Mouse (Mus musculus) gastrocnemius, adult 18-20 months (tissue): ENCODE results near the gene Mex3d. TPM values are rescaled to one million over a fixed set of nuclear protein-coding genes. Genes with fewer than 3 reads are reported as not detected.

ENCODE experiments used
- DNase-seq: peaks from one replicate; pipeline ENCODE4 v3.0.0; 2021; ENCODE audit warnings: low spot score
- long read RNA-seq, 2 experiments: library from polyadenylated mRNA; stranded (forward); transcript quantifications; one replicate each; pipeline ENCODE4 v2.0.0; 2021
- total RNA-seq, 2 experiments: library from RNA; stranded (reverse); gene quantifications; 2 replicates each; pipeline ENCODE4 v1.2.3; 2021

Mex3d gene
- total RNA-seq, result 1 to 10 TPM; 4.0 to 4.6 TPM
- long read RNA-seq, experiment 1, partial matches to known transcripts, result 0 of 7 reads
- long read RNA-seq, experiment 1, other reads (novel, unspliced or antisense), result 3 of 7 reads
- long read RNA-seq, experiment 2, partial matches to known transcripts, result 0 of 3 reads
- long read RNA-seq, experiment 2, other reads (novel, unspliced or antisense), result 0 of 3 reads

GRCm38 (mm10) chr10:80387522-80387959 lies at the start of gene Mex3d:
Gene Mex3d (minus strand): TSS chr10:80387659.
- DNase-seq, result peak; percentile 78

GRCm38 (mm10) chr10:80436276-80436675 lies 48.8 kb upstream of the Mex3d start:
- no peak for DNase-seq

- no peak for DNase-seq
These were observed 48.3 kb upstream of the Mex3d start for GRCm38 (mm10) chr10:80435764-80436163.

GRCm38 (mm10) chr10:80434823-80435222 lies 47.4 kb upstream of the Mex3d start:
- DNase-seq, result no peak

- no peak for DNase-seq
These were observed 46.8 kb upstream of the Mex3d start for GRCm38 (mm10) chr10:80434233-80434592.

- peak; percentile 96 for DNase-seq
These were observed 46.2 kb upstream of the Mex3d start, which contains the start of gene Tcf3 for GRCm38 (mm10) chr10:80433513-80434232. Gene Tcf3 (minus strand): TSS chr10:80433647.

GRCm38 (mm10) chr10:80432936-80433512 lies 45.6 kb upstream of the Mex3d start:
- DNase-seq, result no peak

GRCm38 (mm10) chr10:80432387-80432785 lies 44.9 kb upstream of the Mex3d start:
- no peak for DNase-seq

GRCm38 (mm10) chr10:80431570-80432386 lies 44.3 kb upstream of the Mex3d start:
- DNase-seq, result no peak

- DNase-seq, result no peak
These were observed 43.0 kb upstream of the Mex3d start for GRCm38 (mm10) chr10:80430375-80430980.

- DNase-seq, result no peak
These were observed 42.3 kb upstream of the Mex3d start for GRCm38 (mm10) chr10:80429800-80430199.

- no peak for DNase-seq
These were observed 37.6 kb upstream of the Mex3d start for GRCm38 (mm10) chr10:80425041-80425440.

- no peak for DNase-seq
These were observed 36.1 kb upstream of the Mex3d start for GRCm38 (mm10) chr10:80423562-80423961.

GRCm38 (mm10) chr10:80421651-80422472 lies 34.4 kb upstream of the Mex3d start:
- no peak for DNase-seq

- no peak for DNase-seq
These were observed 33.7 kb upstream of the Mex3d start for GRCm38 (mm10) chr10:80421208-80421607.

- no peak for DNase-seq
These were observed 33.3 kb upstream of the Mex3d start for GRCm38 (mm10) chr10:80420729-80421128.

GRCm38 (mm10) chr10:80419419-80419818 lies 32.0 kb upstream of the Mex3d start:
- no peak for DNase-seq

GRCm38 (mm10) chr10:80418311-80418710 lies 30.9 kb upstream of the Mex3d start:
- DNase-seq, result no peak

GRCm38 (mm10) chr10:80417841-80418240 lies 30.4 kb upstream of the Mex3d start:
- DNase-seq, result no peak

- no peak for DNase-seq
These were observed 29.9 kb upstream of the Mex3d start for GRCm38 (mm10) chr10:80417371-80417770.

GRCm38 (mm10) chr10:80415566-80415965 lies 28.1 kb upstream of the Mex3d start:
- no peak for DNase-seq
